Mouse (Mus musculus): ENCODE measurements at regions not wholly inside any gene's neighbourhood (a gene's known extent, or its start where the extent isn't known, plus 50 kb on each side); places are given as distances from the start of the nearest gene placed in this dataset.
A peak's percentile ranks its signal among the peaks of the same experiment; 100 is the strongest.

- DNase-seq: no peak
Measured at GRCm38 (mm10) chr12:36748345-36748744, 360.0 kb upstream of the Meox2 start.

- no peak for DNase-seq
Measured at GRCm38 (mm10) chr12:36765315-36766058, 342.9 kb upstream of the Meox2 start.

- no peak for DNase-seq
Measured at GRCm38 (mm10) chr12:36766167-36766566, 342.2 kb upstream of the Meox2 start.

DNA sequence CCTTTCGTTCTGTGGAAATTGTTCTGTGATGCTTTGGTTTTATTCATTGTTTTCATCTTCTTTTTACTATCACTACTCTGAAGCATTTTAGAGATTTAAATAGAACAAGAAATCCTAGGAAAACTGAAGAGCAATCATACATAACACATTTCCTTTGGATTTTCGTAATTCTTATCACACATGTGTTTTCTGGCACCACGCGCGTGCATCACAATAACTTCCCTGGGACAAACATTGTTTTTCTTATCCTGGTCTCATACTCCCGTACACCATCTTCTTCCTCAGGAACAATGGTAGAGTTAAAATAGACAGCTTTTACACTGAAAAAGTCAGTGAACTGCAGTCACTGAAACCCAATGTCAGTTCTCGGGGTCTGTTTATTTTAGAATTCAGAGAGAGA is 327.6 kb upstream of the Meox2 start:
- DNase-seq: no peak

- no peak for DNase-seq
Measured at GRCm38 (mm10) chr12:36790866-36791265, 317.5 kb upstream of the Meox2 start.

DNA sequence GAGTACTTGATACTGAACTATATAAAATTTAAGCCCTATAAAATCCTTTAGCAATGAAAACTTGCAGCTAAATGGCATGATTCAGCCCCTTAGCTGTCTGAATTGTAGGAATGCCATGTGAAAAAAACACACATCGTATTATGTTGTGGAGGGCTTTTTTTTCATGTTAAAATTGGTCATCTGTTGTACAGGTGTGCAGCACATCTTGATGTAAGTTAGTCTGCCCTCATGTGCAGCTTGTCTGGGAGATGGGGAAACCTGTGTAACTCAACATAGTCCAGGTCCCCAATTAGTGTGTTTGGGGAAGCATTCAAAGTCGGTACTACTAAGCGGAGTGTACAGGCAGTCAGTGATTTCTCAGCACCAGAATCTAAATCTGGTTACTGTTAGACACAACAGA is 316.9 kb upstream of the Meox2 start:
- no peak for DNase-seq

DNA sequence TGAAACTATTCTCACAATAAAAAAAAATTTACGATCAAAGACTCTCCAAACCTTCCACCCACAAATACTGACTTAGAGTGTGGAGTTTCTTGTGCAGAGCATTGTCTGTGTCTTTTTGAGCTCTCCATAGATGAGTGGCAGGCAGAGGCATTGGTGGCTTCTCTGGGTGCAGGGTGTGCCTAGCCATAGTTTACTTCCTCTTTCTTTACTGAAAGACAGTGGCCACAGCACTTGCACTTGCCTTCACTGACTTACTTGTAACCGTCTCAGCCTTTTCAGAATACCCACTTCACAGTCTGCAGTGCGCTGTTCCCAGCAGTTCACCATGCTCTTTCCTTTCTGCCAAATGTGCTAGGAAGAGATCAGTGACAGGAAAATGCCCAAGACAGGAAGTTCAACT is 316.1 kb upstream of the Meox2 start:
- no peak for DNase-seq

- DNase-seq: no peak
Measured at GRCm38 (mm10) chr12:36793799-36794198, 314.5 kb upstream of the Meox2 start.

DNA sequence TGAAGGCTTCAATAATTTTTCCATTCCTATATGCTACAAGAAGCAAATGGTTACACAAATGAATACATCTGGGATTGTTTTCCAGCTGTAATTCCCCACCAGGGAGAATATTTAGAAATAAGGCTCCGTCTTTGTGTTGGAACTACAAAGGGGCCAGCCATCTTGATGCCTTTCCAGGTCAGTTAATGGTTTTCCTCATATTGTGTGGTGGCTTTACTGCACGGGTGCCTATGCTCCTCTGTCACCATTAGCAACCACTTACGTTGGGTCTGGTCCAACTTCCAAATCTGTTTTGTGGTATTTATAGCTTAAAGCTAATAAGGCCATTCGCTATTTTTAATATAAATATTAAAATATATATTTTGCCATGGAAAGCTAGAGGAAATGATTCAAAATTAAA is 312.1 kb upstream of the Meox2 start:
- no peak for DNase-seq

DNA sequence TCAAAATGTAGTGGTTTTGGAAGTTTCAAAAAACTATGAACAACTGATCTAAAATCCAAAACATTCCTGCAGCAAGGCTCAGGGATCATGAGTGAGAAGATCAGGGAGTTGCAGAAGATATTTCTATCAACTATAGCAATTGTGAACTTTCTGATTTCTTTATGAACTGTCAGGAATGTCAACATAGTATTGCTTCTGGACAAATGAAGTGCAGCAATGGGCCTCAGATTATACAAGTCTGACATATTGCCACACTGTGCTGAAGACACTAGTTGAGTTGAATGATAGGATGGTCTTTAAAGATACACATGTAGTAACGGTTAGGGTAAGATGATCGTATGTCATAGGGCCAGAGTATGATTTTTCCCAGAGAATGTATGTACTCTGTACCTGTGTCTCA is 290.4 kb upstream of the Meox2 start:
- DNase-seq: no peak

- DNase-seq: no peak
Measured at GRCm38 (mm10) chr12:36818852-36819251, 289.5 kb upstream of the Meox2 start.

GRCm38 (mm10) chr12:36826766-36827165 is 281.6 kb upstream of the Meox2 start:
- DNase-seq: no peak

- no peak for DNase-seq
Measured at GRCm38 (mm10) chr12:36831307-36831997, 276.9 kb upstream of the Meox2 start.

- no peak for DNase-seq
Measured at GRCm38 (mm10) chr12:36842957-36843356, 265.4 kb upstream of the Meox2 start.

- DNase-seq: no peak
Measured at GRCm38 (mm10) chr12:36845130-36845529, 263.2 kb upstream of the Meox2 start.

DNA sequence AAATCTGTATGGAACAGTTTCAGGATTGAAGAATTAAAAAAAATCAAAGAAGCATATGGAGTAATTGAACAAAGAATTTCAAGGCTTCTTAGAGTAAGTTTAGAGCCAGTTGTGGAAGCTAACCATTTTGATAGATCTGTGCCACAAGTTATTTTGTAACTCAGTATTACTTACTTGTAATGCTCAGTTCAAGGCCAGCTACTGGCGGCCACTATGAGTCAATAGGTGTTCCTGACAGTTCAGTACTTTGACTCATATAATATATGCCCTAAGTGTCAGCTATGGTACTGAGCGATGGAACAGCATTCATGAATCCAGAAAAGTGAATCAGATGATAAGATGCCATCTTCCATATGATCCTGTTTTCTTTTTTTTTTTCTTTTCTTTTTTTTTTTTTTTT is 259.3 kb upstream of the Meox2 start:
- DNase-seq: peak; percentile 16

GRCm38 (mm10) chr12:36863113-36863512 is 245.2 kb upstream of the Meox2 start:
- DNase-seq: no peak

- no peak for DNase-seq
Measured at GRCm38 (mm10) chr12:36880724-36881123, 227.6 kb upstream of the Meox2 start.

DNA sequence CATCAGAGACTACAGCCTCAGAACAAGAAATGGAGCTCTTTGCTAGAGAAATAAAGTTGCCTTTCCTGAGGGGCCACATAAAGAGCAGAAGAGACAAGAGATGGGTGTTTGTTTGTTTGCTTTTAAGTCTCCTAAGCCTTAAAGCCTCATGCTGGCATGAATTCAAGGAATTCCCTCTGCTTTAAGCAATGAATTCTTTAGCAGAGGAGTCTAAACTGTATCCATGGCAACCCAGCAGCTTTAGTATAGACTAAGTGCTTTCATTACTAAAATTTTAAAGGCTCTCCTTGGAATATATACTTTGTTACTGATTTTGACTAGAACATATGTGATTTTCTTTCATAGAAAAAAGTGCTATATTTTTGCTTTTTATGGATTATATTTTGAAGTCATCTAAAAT is 195.0 kb upstream of the Meox2 start:
- no peak for DNase-seq

DNA sequence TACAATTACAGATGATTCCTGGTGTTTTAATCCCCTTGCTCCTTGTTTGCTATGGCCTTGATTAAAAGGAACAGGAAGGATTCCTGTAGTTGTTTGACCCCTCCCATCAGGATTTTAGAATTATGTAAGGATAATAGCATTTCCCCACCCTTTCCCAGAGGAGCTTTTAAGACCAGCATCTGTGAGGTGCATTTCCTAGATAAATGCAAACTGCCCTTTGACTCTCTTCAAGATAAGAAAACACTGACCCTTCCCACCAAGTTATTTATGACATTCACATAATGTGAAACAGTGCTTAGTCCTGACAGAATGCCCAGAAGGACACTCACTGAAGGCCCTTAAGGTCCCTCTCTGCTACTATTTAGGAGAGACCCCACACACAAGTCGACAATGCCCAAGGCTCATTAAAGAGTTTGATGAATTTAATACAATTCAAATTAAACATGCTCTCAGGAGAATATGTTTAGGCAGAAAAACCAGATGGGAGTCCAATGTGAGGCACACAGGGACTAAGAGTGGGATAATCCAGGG is 190.7 kb upstream of the Meox2 start:
- no peak for DNase-seq

DNA sequence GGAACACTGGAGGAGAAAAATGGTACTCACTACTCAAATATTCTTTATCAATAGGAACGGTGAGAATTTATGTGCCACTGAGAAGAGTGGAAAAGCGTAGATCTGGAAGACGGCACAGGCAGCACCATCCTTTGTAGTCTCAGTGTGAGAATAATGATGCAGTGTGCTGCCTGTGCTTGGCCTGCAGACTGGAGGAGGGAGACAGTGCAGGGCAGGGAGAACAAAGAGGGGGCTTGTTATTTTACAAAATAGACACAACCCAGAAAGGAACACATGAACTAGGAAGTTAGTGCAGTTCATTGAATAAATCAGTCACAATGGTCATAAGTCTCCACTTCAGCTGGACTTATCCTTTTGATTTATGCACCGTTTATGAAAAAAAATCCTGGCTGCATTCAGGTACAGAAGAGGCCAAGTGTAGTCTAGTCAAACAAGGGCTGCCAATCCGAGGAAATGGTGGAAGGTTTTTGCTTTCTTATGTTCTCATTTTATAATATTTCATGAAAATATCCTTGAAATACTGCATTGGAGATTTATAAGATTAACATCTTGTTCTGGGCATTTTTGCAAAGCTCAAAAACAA is 190.0 kb upstream of the Meox2 start:
- no peak for DNase-seq

DNA sequence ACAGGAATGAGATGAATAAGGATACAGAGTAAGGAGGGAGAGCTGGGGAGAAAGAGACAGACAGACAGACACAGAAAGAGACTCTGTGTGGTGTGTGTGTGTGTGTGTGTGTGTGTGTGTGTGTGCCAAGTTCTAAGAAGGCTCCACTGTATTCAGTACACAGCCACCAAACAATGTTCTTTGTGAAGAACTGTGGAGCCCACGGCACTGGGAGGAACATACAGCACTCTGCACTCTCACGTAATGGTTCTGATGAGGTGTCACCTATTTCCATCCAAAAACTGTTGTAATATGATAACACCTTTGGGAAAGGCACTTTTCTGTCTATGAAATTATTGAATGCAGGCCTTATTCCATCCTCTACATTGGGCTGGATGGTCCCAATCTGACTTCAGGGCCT is 184.8 kb upstream of the Meox2 start:
- no peak for DNase-seq

- no peak for DNase-seq
Measured at GRCm38 (mm10) chr12:36926225-36926624, 182.1 kb upstream of the Meox2 start.
